Mouse (Mus musculus) right cerebral cortex, adult 18-20 months (tissue): Measurements from ENCODE around the gene Mslnl.
"Not testable (repeated sequence)": the region's sequence is repeated elsewhere in the genome, so short reads cannot be mapped to it uniquely, and the experiment has no call there.

Experiments
- DNase-seq: peaks from one replicate; pipeline ENCODE4 v3.0.0; 2022; ENCODE audit warnings: mixed read lengths

The Mslnl gene

DNA sequence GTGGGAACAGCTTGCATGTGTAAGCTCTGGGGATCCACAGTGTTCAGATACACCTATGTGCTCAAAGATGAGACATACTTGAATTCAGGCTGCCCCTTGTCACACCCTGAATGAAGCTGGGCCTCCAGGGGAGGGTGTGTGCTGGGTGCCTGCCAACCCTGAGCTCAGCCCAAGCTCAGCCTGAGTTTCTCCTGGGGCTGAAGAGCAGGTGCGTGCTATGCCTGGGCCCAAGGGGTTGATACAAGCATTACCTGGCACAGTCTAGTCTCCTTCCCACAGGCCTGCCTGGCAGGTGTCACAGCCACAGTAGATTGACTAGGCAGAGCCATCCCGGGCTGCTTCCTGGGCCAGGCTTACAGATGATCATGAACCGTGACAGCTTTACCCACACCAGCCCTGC, at the start of gene Mslnl:
Gene Mslnl, plus strand, starts transcription at position 298 of the 400 bp plus-strand sequence.
- no peak for DNase-seq

GRCm38 (mm10) chr17:25686323-25686722, 49.5 kb upstream of the Mslnl start:
- no peak for DNase-seq

DNA sequence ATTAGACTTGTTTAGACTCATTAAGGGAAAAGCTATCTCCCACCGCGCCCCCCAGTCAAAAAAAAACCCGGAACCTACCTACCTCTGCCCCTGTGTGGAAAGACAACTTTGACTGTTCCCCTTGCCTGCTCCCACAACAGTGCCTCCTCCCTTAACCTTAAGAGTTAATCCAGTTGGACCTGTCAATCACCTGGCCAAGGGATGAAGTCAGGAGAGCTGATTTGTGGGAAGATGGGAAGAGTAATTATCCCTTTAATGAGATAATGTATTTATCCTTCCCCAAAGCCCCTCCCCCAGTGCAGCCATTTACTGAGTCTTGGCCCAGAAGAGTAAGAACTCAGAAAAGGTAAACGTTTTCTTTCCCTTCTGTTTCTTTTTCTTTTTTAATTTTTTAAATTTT, 46.9 kb upstream of the Mslnl start:
- DNase-seq: no peak

DNA sequence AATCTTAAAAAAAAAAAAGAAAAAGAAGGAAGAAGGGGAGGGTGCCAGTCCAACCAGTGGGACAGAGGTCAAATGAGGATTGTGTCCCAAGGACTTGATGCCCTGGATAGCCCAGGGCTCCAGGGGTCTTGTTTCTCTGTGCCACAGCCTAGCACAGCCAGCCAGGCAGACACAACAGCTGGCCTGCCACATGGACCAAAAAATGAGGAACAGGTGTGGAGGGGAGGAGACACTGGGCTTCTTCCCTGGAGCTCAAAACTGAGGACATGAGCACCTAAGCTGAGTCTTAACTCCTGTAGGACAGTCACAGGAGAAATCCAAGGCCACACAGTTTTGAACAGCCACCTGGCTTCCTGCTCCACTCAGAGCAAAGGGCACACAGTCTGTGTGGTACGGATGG, 39.6 kb upstream of the Mslnl start:
- DNase-seq: no peak

- peak; percentile 77 for DNase-seq
These were observed 37.4 kb upstream of the Mslnl start for GRCm38 (mm10) chr17:25698446-25698845.

DNA sequence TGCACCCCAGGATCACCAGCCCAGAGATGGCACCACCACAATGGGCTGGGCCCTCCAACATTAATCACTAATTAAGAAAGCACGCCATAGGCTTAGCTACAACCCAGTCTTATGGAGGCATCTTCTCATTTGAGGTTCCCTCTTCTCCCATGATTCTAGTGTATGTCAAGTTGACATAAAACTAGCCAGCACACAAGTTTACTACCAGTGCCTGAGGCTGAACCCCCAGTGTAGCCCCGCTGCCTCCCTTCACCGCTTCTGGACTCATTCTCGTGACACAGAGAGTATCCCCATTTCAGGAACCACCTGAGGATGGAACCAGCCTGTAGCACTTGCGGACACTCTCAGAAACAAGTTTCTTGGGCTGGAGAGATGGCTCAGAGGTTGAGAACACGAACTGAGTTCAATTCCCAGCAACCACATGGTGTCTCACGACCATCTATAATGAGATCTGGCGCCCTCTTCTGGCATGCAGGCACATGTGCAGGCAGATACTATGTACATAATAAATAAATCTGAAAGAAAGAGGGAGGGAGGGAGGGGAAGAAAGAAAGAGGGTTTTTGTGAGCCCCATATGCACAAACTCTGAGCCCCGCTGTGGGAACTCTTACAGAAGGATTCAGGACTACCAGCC, 34.9 kb upstream of the Mslnl start:
- no peak for DNase-seq

DNA sequence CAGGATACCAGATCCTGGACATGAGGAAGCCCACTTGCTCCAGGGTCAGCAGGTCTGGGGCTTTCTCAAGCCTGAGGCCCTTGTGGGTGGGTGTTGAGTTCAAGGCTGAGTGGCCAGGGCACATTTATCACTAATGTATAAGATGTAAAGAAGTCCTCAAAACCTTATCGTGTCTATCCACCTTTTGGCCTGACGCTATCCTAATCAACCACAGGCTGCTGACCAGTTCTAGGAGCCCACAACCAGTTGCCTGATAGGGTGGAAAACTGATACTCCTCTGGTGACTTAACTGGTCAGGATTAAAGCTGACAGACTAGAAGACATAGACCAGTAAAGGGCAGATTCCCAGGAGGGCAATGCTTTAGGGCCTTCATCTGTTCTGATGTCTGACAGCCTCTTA, 25.8 kb upstream of the Mslnl start:
- DNase-seq: no peak

DNA sequence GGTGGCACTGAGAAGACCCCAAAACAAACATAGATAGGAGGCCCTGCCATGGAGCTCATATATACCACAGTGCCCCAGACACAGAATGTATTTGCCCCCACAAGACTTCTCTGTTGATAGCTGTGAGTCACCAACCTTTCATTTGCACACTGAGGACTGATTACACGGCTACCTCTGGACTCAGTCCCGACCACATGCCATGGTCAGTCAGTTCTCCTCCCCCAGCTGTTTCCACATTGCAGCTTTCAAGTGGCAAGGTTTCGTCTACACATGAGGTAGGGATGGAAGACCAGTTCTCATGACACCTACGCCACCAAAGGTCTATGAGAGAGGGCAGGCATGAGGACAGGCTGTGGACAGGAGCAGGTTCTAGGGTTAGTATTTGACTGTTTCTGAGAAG, 24.7 kb upstream of the Mslnl start:
- no peak for DNase-seq

GRCm38 (mm10) chr17:25715627-25716026, 20.2 kb upstream of the Mslnl start:
- no peak for DNase-seq

DNA sequence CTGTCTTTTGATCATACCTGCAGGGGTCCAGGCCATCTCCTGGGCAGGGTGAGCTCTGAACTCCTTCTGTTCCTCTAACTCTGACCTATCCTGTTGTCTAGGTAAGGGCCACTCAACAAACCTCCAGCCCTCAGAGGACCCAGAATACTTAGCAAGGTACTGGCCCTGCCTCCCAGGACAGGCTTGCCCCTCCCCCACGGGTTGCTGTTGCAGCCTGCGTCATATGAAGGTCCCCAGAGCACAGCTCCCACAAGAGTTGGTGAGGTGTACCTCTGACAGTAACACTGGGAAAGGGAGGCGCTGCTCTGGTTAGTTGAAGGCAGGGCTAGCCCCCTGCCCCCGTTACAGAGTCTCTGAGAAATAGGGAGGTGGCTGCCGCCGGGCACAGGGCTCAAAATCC, 19.7 kb upstream of the Mslnl start:
- no peak for DNase-seq

- DNase-seq: peak; percentile 53
These were observed 18.9 kb upstream of the Mslnl start, which contains the start of gene Gng13 for GRCm38 (mm10) chr17:25716711-25717637. Gng13 (plus strand) TSS chr17:25717171.

- DNase-seq: no peak
These were observed 18.2 kb upstream of the Mslnl start for GRCm38 (mm10) chr17:25717691-25718090.

- DNase-seq: no peak
These were observed 14.4 kb upstream of the Mslnl start for GRCm38 (mm10) chr17:25721476-25721875.

DNA sequence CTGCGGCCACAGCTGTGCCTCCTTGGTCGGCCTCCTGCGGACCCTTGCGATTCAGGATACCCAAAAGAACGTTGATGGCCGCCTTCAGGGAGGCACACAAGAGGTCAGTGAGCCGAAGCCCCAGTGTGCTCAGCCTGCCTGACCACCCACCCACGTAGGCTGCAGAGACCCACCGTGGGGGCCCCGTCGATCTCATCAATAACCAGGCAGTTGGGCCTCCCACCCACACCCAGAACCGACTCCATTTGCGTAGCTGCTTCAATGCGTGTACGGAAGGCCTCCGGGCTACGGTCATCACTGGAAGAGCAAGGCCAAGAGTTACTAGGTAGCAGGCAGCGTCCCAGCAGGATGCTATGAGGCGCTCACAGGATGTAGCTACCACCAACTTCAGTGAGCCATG, 12.4 kb upstream of the Mslnl start:
- DNase-seq: no peak

GRCm38 (mm10) chr17:25723919-25724318, 11.9 kb upstream of the Mslnl start:
- no peak for DNase-seq

GRCm38 (mm10) chr17:25725264-25725663, 10.6 kb upstream of the Mslnl start:
- no peak for DNase-seq

- peak; percentile 100 for DNase-seq
These were observed 8.4 kb upstream of the Mslnl start, which contains the start of the genes Chtf18 and Rpusd1 for GRCm38 (mm10) chr17:25727265-25728008. Chtf18 (minus strand) TSS chr17:25727419. Rpusd1 (plus strand) TSS chr17:25727670.

GRCm38 (mm10) chr17:25728009-25728270, 7.9 kb upstream of the Mslnl start:
- no peak for DNase-seq

DNA sequence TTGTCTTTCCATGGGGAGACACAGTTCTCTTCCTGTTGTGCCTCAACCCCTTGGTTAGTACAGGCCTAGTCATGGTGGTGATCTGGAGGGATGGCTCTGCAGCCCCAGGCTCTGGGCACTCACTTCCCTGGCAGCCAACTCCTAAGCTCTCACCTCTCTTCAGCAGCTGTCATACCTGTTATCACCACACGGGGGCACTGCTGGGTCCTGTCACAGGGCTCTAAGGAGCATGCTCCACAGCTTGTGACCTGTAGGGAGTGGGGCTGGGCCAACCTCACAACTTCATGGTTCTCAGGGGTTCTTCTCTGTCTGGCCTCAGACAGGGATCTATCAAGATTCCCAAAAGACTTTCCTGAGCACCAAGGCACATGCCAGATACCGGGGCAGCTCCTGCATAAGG, 3.8 kb upstream of the Mslnl start:
- DNase-seq: peak; percentile 80

- DNase-seq: no peak
These were observed 596 bp upstream of the Mslnl start for GRCm38 (mm10) chr17:25735246-25735645.

DNA sequence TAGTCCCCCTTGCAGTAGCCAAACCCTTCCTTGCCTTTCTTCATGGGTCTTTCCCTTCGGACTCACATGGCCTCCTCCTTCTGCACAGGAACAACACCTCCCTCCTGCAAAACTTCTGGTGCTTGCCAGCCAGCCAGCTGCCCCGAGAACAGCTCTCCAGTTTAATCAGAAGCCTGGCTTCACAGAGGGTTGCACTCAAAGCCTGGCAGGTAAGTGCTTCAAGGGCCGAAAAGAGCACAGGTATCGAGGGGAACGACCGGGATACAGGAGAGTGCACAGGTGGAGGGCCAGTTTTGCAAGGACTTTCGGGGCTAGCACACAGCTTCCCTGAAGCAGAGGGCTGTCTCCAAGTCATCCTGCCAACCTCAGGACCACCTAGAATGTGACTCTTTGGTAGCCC, 3.0 kb downstream of the Mslnl start:
- DNase-seq: no peak

DNA sequence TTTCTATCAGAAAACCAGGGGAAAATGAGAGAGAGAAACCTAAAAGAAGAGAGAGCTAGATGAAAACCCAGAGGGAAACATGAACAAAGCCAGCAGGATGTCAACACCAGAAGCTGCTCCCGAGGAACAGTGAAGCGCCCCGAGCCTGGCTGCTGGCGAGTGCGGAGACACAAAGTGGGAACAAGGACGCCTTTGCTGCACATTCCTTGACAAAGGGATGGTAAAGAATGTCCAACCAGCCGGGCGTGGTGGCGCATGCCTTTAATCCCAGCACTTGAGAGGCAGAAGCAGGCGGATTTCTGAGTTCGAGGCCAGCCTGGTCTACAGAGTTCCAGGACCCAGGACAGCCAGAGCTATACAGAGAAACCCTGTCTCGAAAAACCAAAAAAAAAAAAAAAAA, 5.6 kb downstream of the Mslnl start:
- DNase-seq: not testable (repeated sequence)

GRCm38 (mm10) chr17:25743831-25744230, 8.0 kb downstream of the Mslnl start:
- no peak for DNase-seq

GRCm38 (mm10) chr17:25744311-25744710, 8.5 kb downstream of the Mslnl start:
- no peak for DNase-seq
